Mouse (Mus musculus) G1E (cell line): ENCODE data around the gene Chrm3. TPM values are rescaled to one million over a fixed set of nuclear protein-coding genes. Genes with fewer than 3 reads are reported as not detected.

Experiments
- ATAC-seq: 2 replicates; pipeline ENCODE4 v1.8.0; 2016; ENCODE audit warnings: mild to moderate bottlenecking; ENCODE audit not compliant: insufficient number of reproducible peaks, poor library complexity, low FRiP score, severe bottlenecking; ENCODE audit errors: extremely low read depth
- DNase-seq: peaks from one replicate; pipeline ENCODE4 v3.0.0; 2012; ENCODE audit warnings: low spot score
- H3K27me3 ChIP-seq: 2 replicates; pipeline ENCODE4 v1.6.1; 2012; ENCODE audit warnings: mild to moderate bottlenecking, low read length, inconsistent platforms; ENCODE audit not compliant: insufficient read depth
- H3K36me3 ChIP-seq: replicated peaks from 2 replicates; pipeline ENCODE3; 2012; ENCODE audit warnings: mild to moderate bottlenecking, inconsistent platforms
- H3K4me1 ChIP-seq: 2 replicates; pipeline ENCODE4 v1.6.1; 2012; ENCODE audit warnings: low read depth, low read length, inconsistent platforms, mixed read lengths; ENCODE audit not compliant: insufficient read depth
- H3K4me3 ChIP-seq: 2 replicates; pipeline ENCODE4 v1.5.1; 2012; ENCODE audit warnings: low read depth, mild to moderate bottlenecking, inconsistent platforms, low read length, moderate library complexity, mixed read lengths
- H3K9me3 ChIP-seq: replicated peaks from 2 replicates; pipeline ENCODE4 v1.6.1; 2012; ENCODE audit warnings: inconsistent platforms
- CTCF ChIP-seq: IDR thresholded peaks from 2 replicates; pipeline ENCODE4 v1.5.1; 2012; ENCODE audit warnings: low read depth, low read length, inconsistent platforms, mixed read lengths
- GATA1 ChIP-seq: IDR thresholded peaks from 2 replicates; pipeline ENCODE4 v1.6.1; 2012; ENCODE audit warnings: borderline replicate concordance, low read length, inconsistent platforms, mixed read lengths
- GATA2 ChIP-seq: IDR thresholded peaks from 2 replicates; pipeline ENCODE4 v1.6.1; 2012; ENCODE audit warnings: low read depth, low read length, inconsistent platforms, borderline replicate concordance
- POLR2AphosphoS5 ChIP-seq: IDR thresholded peaks from 2 replicates; pipeline ENCODE4 v1.6.1; 2012; ENCODE audit warnings: low read depth, low read length, inconsistent platforms; ENCODE audit not compliant: insufficient replicate concordance
- TAL1 ChIP-seq: conservative IDR thresholded peaks from 2 replicates; pipeline ENCODE4 v1.6.1; 2012; ENCODE audit warnings: low read depth, low read length, inconsistent platforms, mixed read lengths
- polyA plus RNA-seq: library from polyadenylated mRNA; stranded (reverse); fragments of >175 nt; gene quantifications from 2 replicates; pipeline ENCODE4 v1.2.3, GENCODE M21; 2012
- total RNA-seq, 2 experiments: library from RNA; stranded (forward) in 1 of 2; stranded (reverse) in 1 of 2; fragments of 200-1000 nt in 1 of 2; fragments of >200 nt in 1 of 2; fragmentation: Nextera tagmentation in 1 of 2; gene quantifications; 2 replicates each; pipeline ENCODE4 v1.2.3; 2014 to 2017

The Chrm3 gene
- total and polyA plus RNA-seq, 3 experiments: 0.16 TPM; not detected in 2

DNA sequence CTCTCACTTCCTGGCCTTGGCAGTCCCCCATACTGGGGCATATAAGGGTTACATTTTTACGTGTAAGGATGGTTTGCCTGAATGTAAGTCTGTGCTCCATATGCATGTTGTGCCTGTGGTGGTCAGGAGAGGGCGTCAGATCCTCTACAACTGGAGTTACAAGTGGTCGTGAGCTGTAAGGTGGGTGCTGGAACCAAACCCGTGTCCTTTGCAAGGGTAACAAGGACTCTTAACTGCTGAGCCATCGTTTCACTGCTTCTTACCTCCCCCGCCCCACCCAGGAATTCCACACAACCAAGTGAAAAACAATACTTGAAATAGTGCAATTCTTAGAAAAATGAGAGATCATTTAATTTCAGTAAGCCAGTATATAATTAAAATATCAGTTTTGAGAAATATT is 330.7 kb downstream of the Chrm3 start:
- Histone ChIP-seq H3K4me1 (no peaks in the 10 kb centered on the region), H3K4me3 (no peak overlapping the region), H3K36me3 (no peaks in the 10 kb centered on the region), H3K27me3 (no peaks in the 10 kb centered on the region), H3K9me3 (no peaks in the 10 kb centered on the region)
- no peak for TF ChIP-seq CTCF
- no peak for TF ChIP-seq GATA2
- no peak for TF ChIP-seq POLR2AphosphoS5
- no peak for TF ChIP-seq GATA1
- TF ChIP-seq TAL1: no peak
- DNase-seq: no peak
- ATAC-seq: no peak

DNA sequence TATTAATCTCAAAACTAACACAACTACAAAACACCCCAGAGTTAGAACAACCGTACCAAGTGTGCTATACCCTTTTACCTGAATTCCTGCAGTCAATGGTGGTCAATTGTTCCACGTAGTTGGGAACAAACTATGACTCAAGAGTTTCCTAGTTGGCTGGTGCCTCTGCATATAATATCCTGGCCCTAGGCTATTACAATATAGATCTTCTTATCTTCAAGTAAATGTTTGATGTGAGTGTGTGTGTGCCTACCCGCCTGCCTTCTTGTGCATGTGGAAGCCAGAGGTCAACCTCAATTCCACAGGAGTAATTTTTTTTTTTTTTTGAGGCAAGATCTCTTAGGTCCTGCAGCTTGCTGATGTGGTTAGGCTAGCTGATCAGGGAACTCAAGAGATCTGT is 335.5 kb downstream of the Chrm3 start:
- no peak for DNase-seq
- H3K9me3 ChIP-seq: no peaks in the 10 kb centered on the region

DNA sequence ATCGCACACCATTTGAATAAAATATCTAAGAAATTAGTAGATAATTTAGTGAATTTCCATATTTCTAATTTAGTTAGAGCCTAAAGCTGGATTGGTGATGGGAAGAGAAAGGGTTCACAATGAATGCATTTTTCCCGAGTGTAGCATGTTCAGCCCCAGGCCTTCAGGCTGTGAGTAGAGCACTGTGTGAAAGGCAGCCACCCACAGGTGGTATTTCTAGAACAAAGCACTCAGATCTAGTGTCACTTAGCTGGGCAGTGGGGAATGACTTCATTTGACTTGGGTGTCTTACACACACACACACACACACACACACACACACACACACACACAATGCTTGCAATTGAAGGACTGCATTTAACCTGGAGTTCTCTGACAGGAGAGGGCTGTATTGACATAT is 337.5 kb downstream of the Chrm3 start:
- H3K27me3 ChIP-seq: no peaks in the 10 kb centered on the region
- DNase-seq (no peak), ATAC-seq (no peak)
- H3K4me3 ChIP-seq: no peak overlapping the region
- H3K9me3 ChIP-seq: no peaks in the 10 kb centered on the region
- H3K4me1 ChIP-seq: no peaks in the 10 kb centered on the region
- H3K36me3 ChIP-seq: no peaks in the 10 kb centered on the region
- TF ChIP-seq TAL1: no peak
- no peak for TF ChIP-seq POLR2AphosphoS5
- TF ChIP-seq CTCF: no peak
- TF ChIP-seq GATA1: no peak
- no peak for TF ChIP-seq GATA2

More for the DNA sequence above, 335.5 kb downstream of the Chrm3 start:
- no peaks in the 10 kb centered on the region for H3K27me3 ChIP-seq
- no peaks in the 10 kb centered on the region for H3K36me3 ChIP-seq
- no peak for ATAC-seq
- TF ChIP-seq POLR2AphosphoS5 (no peak), CTCF (no peak)
- no peaks in the 10 kb centered on the region for H3K4me1 ChIP-seq
- no peak overlapping the region for H3K4me3 ChIP-seq

DNA sequence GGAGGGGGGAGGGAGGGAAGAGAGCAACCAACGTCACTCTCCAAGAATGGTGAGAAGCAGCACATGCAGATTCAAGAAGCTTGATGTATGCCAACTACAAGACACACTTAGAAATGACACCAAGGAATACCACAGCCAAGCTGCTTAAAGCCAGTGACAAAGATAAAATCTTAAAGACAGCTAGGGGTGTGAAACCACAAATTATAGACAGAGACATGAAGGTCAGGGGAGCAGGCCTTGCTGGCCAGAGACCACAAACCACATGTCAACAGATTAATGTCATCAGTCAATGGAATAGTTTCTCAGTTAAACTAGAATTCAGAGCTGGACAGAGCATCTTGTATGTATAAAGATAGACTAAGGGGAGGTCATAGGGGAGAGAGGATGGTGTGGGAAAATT is 341.4 kb downstream of the Chrm3 start:
- Histone ChIP-seq H3K4me3 (no peak overlapping the region), H3K27me3 (peaks cover 2% of the 10 kb centered on the region; the same call in 1 of the 2 replicates), H3K36me3 (no peaks in the 10 kb centered on the region), H3K9me3 (no peaks in the 10 kb centered on the region), H3K4me1 (no peaks in the 10 kb centered on the region)
- TF ChIP-seq POLR2AphosphoS5: no peak
- no peak for TF ChIP-seq GATA2
- DNase-seq (no peak), ATAC-seq (no peak)

DNA sequence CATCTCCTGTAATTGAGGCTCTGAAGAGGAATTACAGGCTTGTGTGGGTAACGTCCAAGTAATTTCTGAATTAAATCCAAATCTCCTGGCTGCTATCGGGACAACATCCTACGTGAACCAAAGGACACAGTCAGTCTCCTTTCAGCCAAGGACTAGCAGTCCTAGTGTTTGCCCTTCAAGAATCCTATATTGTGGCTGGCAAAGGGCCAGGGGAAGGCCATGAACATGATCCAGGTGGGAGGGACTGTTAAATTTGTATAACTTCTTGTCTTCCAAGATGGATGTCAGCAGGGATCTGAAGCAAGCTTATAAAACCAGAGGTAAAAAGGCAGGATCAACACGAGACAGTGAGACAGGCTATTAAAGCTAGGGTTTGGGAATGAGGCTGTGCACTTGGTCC is 357.7 kb downstream of the Chrm3 start:
- no peak for ATAC-seq
- DNase-seq: no peak
- Histone ChIP-seq H3K9me3 (no peaks in the 10 kb centered on the region), H3K27me3 (no peaks in the 10 kb centered on the region), H3K4me3 (no peak overlapping the region), H3K4me1 (no peaks in the 10 kb centered on the region), H3K36me3 (no peaks in the 10 kb centered on the region)
- TF ChIP-seq GATA1 (no peak), CTCF (no peak)

DNA sequence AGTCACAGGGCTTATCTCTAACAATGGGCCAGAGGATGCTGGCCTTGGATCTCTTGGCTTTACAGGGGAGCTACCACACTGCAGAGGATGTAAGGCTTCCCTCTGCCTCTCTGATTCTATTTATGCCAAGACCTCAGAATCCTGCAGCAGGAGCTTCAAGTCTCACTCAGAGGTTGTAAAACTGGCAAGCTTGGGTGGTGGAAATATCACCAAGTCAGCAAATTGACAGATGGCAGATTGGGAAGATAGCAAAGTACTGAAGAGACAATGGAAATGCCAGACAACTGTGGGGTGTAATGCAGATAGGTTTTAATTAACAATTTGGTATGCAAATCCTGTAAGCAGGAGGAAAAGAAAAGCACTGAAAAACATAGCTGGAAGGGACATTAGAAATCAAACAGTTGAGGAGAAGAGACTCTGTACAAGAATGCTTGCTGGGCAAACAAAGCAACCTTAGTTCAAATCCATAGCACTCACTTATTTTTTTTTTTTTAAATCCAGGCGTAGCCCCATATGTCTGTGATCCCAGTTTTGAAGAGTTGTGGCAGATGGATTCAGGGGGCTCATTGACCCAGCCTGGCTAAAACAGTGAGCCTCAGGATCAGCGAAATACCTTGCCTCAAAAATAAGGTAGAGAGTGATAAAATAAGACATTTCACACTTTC is 362.9 kb downstream of the Chrm3 start:
- no peaks in the 10 kb centered on the region for H3K4me1 ChIP-seq
- no peak overlapping the region for H3K4me3 ChIP-seq
- H3K36me3 ChIP-seq: no peaks in the 10 kb centered on the region
- H3K9me3 ChIP-seq: no peaks in the 10 kb centered on the region
- no peaks in the 10 kb centered on the region for H3K27me3 ChIP-seq
- TF ChIP-seq CTCF: no peak
- no peak for TF ChIP-seq TAL1
- no peak for TF ChIP-seq POLR2AphosphoS5
- TF ChIP-seq GATA1: no peak
- TF ChIP-seq GATA2: no peak
- ATAC-seq (no peak), DNase-seq (no peak)

DNA sequence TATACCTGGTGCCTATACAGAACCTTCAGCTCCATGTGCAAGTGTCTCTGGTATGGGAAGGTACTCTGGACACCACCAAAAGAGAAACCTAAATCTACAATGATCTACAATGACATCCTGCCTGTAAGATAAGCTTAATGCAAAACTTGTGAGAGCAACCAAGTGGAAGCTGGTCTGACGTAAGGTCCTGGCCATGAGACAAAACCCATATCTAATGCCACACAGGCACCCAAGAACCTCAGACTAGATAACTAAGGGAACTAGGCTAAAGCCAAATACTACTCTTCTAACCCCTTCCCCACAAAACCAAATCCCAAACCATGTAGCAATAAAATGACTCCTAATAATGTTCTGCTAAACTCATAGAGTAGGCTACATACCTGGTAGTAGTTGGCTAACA is 364.8 kb downstream of the Chrm3 start:
- no peak for ATAC-seq
- Histone ChIP-seq H3K27me3 (no peaks in the 10 kb centered on the region), H3K4me1 (no peaks in the 10 kb centered on the region), H3K4me3 (no peak overlapping the region), H3K9me3 (no peaks in the 10 kb centered on the region), H3K36me3 (no peaks in the 10 kb centered on the region)
- DNase-seq: no peak
- TF ChIP-seq TAL1 (no peak), CTCF (no peak), POLR2AphosphoS5 (no peak), GATA2 (no peak), GATA1 (no peak)
